Mouse (Mus musculus) midbrain, embryonic 16.5 days (tissue): ENCODE data around the gene Clec2l. TPM values are rescaled to one million over a fixed set of nuclear protein-coding genes. Genes with fewer than 3 reads are reported as not detected.

ENCODE experiments used
- ATAC-seq: fragments of 200-750 bp; cut with Nextera tagmentation; 2 replicates; pipeline ENCODE4 v1.8.0; 2017; ENCODE audit warnings: moderate TSS enrichment
- H3K27ac ChIP-seq: fragments of 300-500 bp; sonication (generic); 2 replicates; pipeline ENCODE4 v1.5.1; 2014; ENCODE audit warnings: mild to moderate bottlenecking, low read length, mixed read lengths
- H3K27me3 ChIP-seq: fragments of 300-500 bp; sonication (generic); 2 replicates; pipeline ENCODE4 v1.6.1; 2014; ENCODE audit warnings: low read depth, low read length, mixed read lengths; ENCODE audit not compliant: control insufficient read depth, insufficient read depth
- H3K36me3 ChIP-seq: fragments of 300-500 bp; sonication (generic); 2 replicates; pipeline ENCODE4 v1.6.1; 2014; ENCODE audit warnings: mild to moderate bottlenecking, low read length, moderate library complexity, mixed read lengths; ENCODE audit not compliant: control insufficient read depth, insufficient read depth
- H3K4me1 ChIP-seq: fragments of 300-500 bp; sonication (generic); 2 replicates; pipeline ENCODE4 v1.6.1; 2014; ENCODE audit warnings: mild to moderate bottlenecking, low read length, mixed read lengths; ENCODE audit not compliant: control insufficient read depth, insufficient read depth
- H3K4me2 ChIP-seq: fragments of 300-500 bp; sonication (generic); 2 replicates; pipeline ENCODE4 v1.6.1; 2014; ENCODE audit warnings: mild to moderate bottlenecking, low read length, mixed read lengths
- H3K4me3 ChIP-seq: fragments of 300-500 bp; sonication (generic); 2 replicates; pipeline ENCODE4 v1.5.1; 2014; ENCODE audit warnings: low read depth, mild to moderate bottlenecking, low read length, moderate library complexity, mixed read lengths
- H3K9ac ChIP-seq: fragments of 300-500 bp; sonication (generic); 2 replicates; pipeline ENCODE4 v1.6.1; 2014; ENCODE audit warnings: low read depth, low read length, mixed read lengths
- H3K9me3 ChIP-seq: fragments of 300-500 bp; sonication (generic); replicated peaks from 2 replicates; pipeline ENCODE4 v1.6.1; 2014; ENCODE audit warnings: mild to moderate bottlenecking, low read length, mixed read lengths; ENCODE audit not compliant: control insufficient read depth, poor library complexity, severe bottlenecking
- WGBS: fragments of 180-500 bp; shearing (Covaris S2); extraction: QIAGEN DNeasy Blood & Tissue Kit; methylation state at CpG from one replicate; pipeline ENCODE4 v1.1.7; 2014; 5-methylcytosine and 5-hydroxymethylcytosine counted together
- polyA plus RNA-seq: library from polyadenylated mRNA; unstranded; fragments of >200 nt; fragmentation: Nextera tagmentation; extraction: Ambion mirVana; gene quantifications from 2 replicates; pipeline ENCODE4 v1.2.1, GENCODE M21; 2015

The Clec2l gene
- polyA plus RNA-seq, 1 experiment from 2014 or later, result 22.9 TPM

GRCm38 (mm10) chr6:38682532-38682931, 19.7 kb downstream of the Clec2l start:
- no peak overlapping the region for H3K9ac ChIP-seq
- no peaks in the 10 kb centered on the region for H3K9me3 ChIP-seq
- 70% methylated on average over 2 of the region's 2 CpGs for WGBS
- no peak overlapping the region for H3K4me2 ChIP-seq
- H3K4me1 ChIP-seq, result no peaks in the 10 kb centered on the region
- peaks cover 1% of the 10 kb centered on the region; the same call in 1 of the 2 replicates for H3K36me3 ChIP-seq
- no peak overlapping the region for H3K27ac ChIP-seq
- no peak for ATAC-seq
- no peak overlapping the region for H3K4me3 ChIP-seq
- H3K27me3 ChIP-seq, result no peaks in the 10 kb centered on the region

GRCm38 (mm10) chr6:38687216-38687615, 24.3 kb downstream of the Clec2l start:
- Histone ChIP-seq H3K27ac (no peak overlapping the region), H3K9me3 (no peaks in the 10 kb centered on the region), H3K4me1 (no peaks in the 10 kb centered on the region), H3K36me3 (no peaks in the 10 kb centered on the region; the same call in 1 of the 2 replicates), H3K4me3 (no peak overlapping the region), H3K27me3 (no peaks in the 10 kb centered on the region), H3K4me2 (no peak overlapping the region), H3K9ac (no peak overlapping the region)
- ATAC-seq, result no peak
- 66% methylated on average over 11 of the region's 11 CpGs for WGBS

GRCm38 (mm10) chr6:38688841-38689240, 26.0 kb downstream of the Clec2l start:
- no peak overlapping the region for H3K9ac ChIP-seq
- H3K4me3 ChIP-seq, result no peak overlapping the region
- no peaks in the 10 kb centered on the region for H3K4me1 ChIP-seq
- no peak overlapping the region for H3K27ac ChIP-seq
- no peaks in the 10 kb centered on the region; the same call in none of the 2 replicates for H3K36me3 ChIP-seq
- no peak overlapping the region for H3K4me2 ChIP-seq
- 88% methylated on average over 6 of the region's 10 CpGs for WGBS
- no peak for ATAC-seq
- no peaks in the 10 kb centered on the region for H3K9me3 ChIP-seq
- no peaks in the 10 kb centered on the region for H3K27me3 ChIP-seq

GRCm38 (mm10) chr6:38690615-38691014, 27.7 kb downstream of the Clec2l start:
- H3K36me3 ChIP-seq, result peaks cover 9% of the 10 kb centered on the region
- H3K9ac ChIP-seq, result no peak overlapping the region
- ATAC-seq, result no peak
- no peak overlapping the region for H3K27ac ChIP-seq
- no peaks in the 10 kb centered on the region for H3K4me1 ChIP-seq
- no peaks in the 10 kb centered on the region for H3K27me3 ChIP-seq
- H3K4me3 ChIP-seq, result no peak overlapping the region
- no peaks in the 10 kb centered on the region for H3K9me3 ChIP-seq
- no peak overlapping the region for H3K4me2 ChIP-seq
- WGBS, result 70% methylated on average over 4 of the region's 4 CpGs

GRCm38 (mm10) chr6:38691052-38691451, 28.2 kb downstream of the Clec2l start:
- H3K9me3 ChIP-seq, result no peaks in the 10 kb centered on the region
- no peaks in the 10 kb centered on the region for H3K27me3 ChIP-seq
- H3K4me2 ChIP-seq, result no peak overlapping the region
- H3K4me3 ChIP-seq, result no peak overlapping the region
- H3K4me1 ChIP-seq, result no peaks in the 10 kb centered on the region
- 90% methylated on average over 5 of the region's 5 CpGs for WGBS
- H3K9ac ChIP-seq, result no peak overlapping the region
- peaks cover 9% of the 10 kb centered on the region for H3K36me3 ChIP-seq
- ATAC-seq, result no peak
- H3K27ac ChIP-seq, result no peak overlapping the region

- WGBS, result 97% methylated on average over 6 of the region's 6 CpGs
- no peak overlapping the region for H3K4me3 ChIP-seq
- ATAC-seq, result no peak
- H3K27ac ChIP-seq, result no peak overlapping the region
- no peaks in the 10 kb centered on the region for H3K9me3 ChIP-seq
- H3K27me3 ChIP-seq, result no peaks in the 10 kb centered on the region
- H3K9ac ChIP-seq, result no peak overlapping the region
- no peak overlapping the region for H3K4me2 ChIP-seq
- peaks cover 9% of the 10 kb centered on the region for H3K36me3 ChIP-seq
- H3K4me1 ChIP-seq, result no peaks in the 10 kb centered on the region
Observed at GRCm38 (mm10) chr6:38692556-38692955, 29.7 kb downstream of the Clec2l start.

GRCm38 (mm10) chr6:38695380-38696054, 32.6 kb downstream of the Clec2l start:
- H3K36me3 ChIP-seq, result peaks cover 30% of the 10 kb centered on the region
- H3K9me3 ChIP-seq, result no peaks in the 10 kb centered on the region
- no peak overlapping the region for H3K4me2 ChIP-seq
- no peak overlapping the region for H3K27ac ChIP-seq
- no peak overlapping the region for H3K4me3 ChIP-seq
- no peak overlapping the region for H3K9ac ChIP-seq
- 26% methylated on average over 9 of the region's 9 CpGs for WGBS
- ATAC-seq, result peak; percentile 72
- no peaks in the 10 kb centered on the region for H3K4me1 ChIP-seq
- H3K27me3 ChIP-seq, result no peaks in the 10 kb centered on the region

GRCm38 (mm10) chr6:38696570-38696969, 33.7 kb downstream of the Clec2l start:
- no peaks in the 10 kb centered on the region for H3K4me1 ChIP-seq
- no peak overlapping the region for H3K4me3 ChIP-seq
- H3K27ac ChIP-seq, result no peak overlapping the region
- WGBS, result 70% methylated on average over 9 of the region's 9 CpGs
- no peaks in the 10 kb centered on the region for H3K9me3 ChIP-seq
- no peaks in the 10 kb centered on the region for H3K27me3 ChIP-seq
- H3K36me3 ChIP-seq, result peaks cover 32% of the 10 kb centered on the region
- ATAC-seq, result no peak
- H3K4me2 ChIP-seq, result no peak overlapping the region
- H3K9ac ChIP-seq, result no peak overlapping the region

- H3K9me3 ChIP-seq, result no peaks in the 10 kb centered on the region
- H3K4me3 ChIP-seq, result no peak overlapping the region
- H3K27ac ChIP-seq, result no peak overlapping the region
- no peaks in the 10 kb centered on the region for H3K4me1 ChIP-seq
- WGBS, result 97% methylated on average over 18 of the region's 18 CpGs
- ATAC-seq, result peak; percentile 39; the same call in 1 of the 2 replicates
- H3K27me3 ChIP-seq, result no peaks in the 10 kb centered on the region
- H3K4me2 ChIP-seq, result no peak overlapping the region
- peaks cover 41% of the 10 kb centered on the region for H3K36me3 ChIP-seq
- no peak overlapping the region for H3K9ac ChIP-seq
Observed at GRCm38 (mm10) chr6:38698233-38698889, 35.5 kb downstream of the Clec2l start.
